Mouse (Mus musculus): ENCODE data around the gene Rab25. TPM values are rescaled to one million over a fixed set of nuclear protein-coding genes. Genes with fewer than 3 reads are reported as not detected.

Gene Rab25
- total and polyA plus RNA-seq, 3 experiments: 0.67 to 1.6 TPM; not detected in 1

GRCm38 (mm10) chr3:88575540-88575939 lies 27.4 kb upstream of the Rab25 start, which contains the start of gene Ssr2:
Gene Ssr2 (plus strand): TSS chr3:88575876.
- Histone ChIP-seq H3K9me3 (replicated peaks) (no peaks in the 10 kb centered on the region), H3K4me3 (ENCODE audit: low read depth, low read length) (no peak within 1 kb of the TSS), H3K36me3 (replicated peaks) (peaks cover 2% of the 10 kb centered on the region), H3K27me3 (ENCODE audit: insufficient read depth, low read length) (peaks cover 3% of the 10 kb centered on the region; the same call in 1 of the 2 replicates), H3K4me1 (ENCODE audit: insufficient read depth, low read depth, low read length) (peaks cover 14% of the 10 kb centered on the region)
- no peak for ATAC-seq (ENCODE audit: extremely low read depth, insufficient number of reproducible peaks, low FRiP score, poor library complexity, severe bottlenecking)
- DNase-seq (ENCODE audit: low spot score): no peak
- TF ChIP-seq POLR2AphosphoS5 (IDR thresholded peaks at IDR 0.05; ENCODE audit: insufficient replicate concordance, low read depth, low read length): no peak
- TF ChIP-seq CTCF (IDR thresholded peaks at IDR 0.05; ENCODE audit: low read depth, low read length): no peak
- TF ChIP-seq TAL1 (conservative IDR thresholded peaks at IDR 0.05; ENCODE audit: low read depth, low read length): no peak
- TF ChIP-seq GATA1 (IDR thresholded peaks at IDR 0.05; ENCODE audit: borderline replicate concordance, low read length): no peak
- no peak for TF ChIP-seq GATA2 (IDR thresholded peaks at IDR 0.05; ENCODE audit: borderline replicate concordance, low read depth, low read length)

DNA sequence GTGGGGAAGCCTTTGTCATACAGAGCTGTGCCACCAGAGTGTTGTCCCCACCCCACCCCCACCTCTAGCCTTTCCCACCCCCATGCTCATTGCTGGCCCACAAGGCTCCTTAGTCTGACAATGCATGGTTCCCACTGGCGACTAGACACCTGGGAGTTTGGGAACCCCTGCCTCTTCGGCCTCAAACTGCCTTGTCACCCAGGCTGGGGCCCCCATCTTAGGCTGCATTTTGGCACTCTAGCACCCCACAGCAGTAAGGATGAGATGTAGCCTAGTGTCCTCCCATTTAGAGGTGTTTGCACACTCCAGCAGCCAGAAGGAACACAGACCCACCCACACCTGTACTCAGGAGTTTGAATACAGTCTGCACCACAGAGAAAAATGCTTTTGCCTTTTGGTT lies 25.7 kb upstream of the Rab25 start:
- H3K36me3 ChIP-seq (replicated peaks): peaks cover 20% of the 10 kb centered on the region
- no peaks in the 10 kb centered on the region for H3K9me3 ChIP-seq (replicated peaks)
- DNase-seq (ENCODE audit: low spot score) (no peak), ATAC-seq (ENCODE audit: extremely low read depth, insufficient number of reproducible peaks, low FRiP score, poor library complexity, severe bottlenecking) (no peak)
- no peak overlapping the region for H3K4me3 ChIP-seq (ENCODE audit: low read depth, low read length)
- H3K4me1 ChIP-seq (ENCODE audit: insufficient read depth, low read depth, low read length): peaks cover 9% of the 10 kb centered on the region
- H3K27me3 ChIP-seq (ENCODE audit: insufficient read depth, low read length): peaks cover 3% of the 10 kb centered on the region; the same call in 1 of the 2 replicates
- TF ChIP-seq GATA2 (IDR thresholded peaks at IDR 0.05; ENCODE audit: borderline replicate concordance, low read depth, low read length) (no peak), TAL1 (conservative IDR thresholded peaks at IDR 0.05; ENCODE audit: low read depth, low read length) (no peak), GATA1 (IDR thresholded peaks at IDR 0.05; ENCODE audit: borderline replicate concordance, low read length) (no peak), CTCF (IDR thresholded peaks at IDR 0.05; ENCODE audit: low read depth, low read length) (no peak), POLR2AphosphoS5 (IDR thresholded peaks at IDR 0.05; ENCODE audit: insufficient replicate concordance, low read depth, low read length) (no peak)

DNA sequence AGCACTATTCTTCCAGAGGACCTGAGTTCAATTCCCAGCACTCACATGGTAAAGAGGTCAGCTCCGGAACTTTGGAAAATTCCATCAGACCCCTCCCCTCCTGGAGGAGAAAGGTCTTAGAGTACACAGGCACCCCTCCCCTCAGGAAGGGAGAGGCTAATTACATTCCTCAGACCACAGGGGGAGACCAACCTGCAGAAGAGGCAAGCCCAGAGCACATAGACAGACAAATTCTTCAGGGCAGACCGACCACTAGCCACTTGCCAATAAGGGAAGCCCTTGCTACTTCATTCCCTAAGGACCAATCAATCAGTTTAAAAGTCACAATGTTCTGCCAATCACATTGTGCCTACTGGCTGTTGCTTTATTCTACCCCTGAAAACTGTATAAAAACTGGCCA lies 24.7 kb upstream of the Rab25 start:
- Histone ChIP-seq H3K27me3 (ENCODE audit: insufficient read depth, low read length) (peaks cover 3% of the 10 kb centered on the region; the same call in 1 of the 2 replicates), H3K4me3 (ENCODE audit: low read depth, low read length) (no peak overlapping the region), H3K4me1 (ENCODE audit: insufficient read depth, low read depth, low read length) (peaks cover 13% of the 10 kb centered on the region), H3K36me3 (replicated peaks) (peaks cover 29% of the 10 kb centered on the region), H3K9me3 (replicated peaks) (no peaks in the 10 kb centered on the region)
- DNase-seq (ENCODE audit: low spot score): no peak
- no peak for ATAC-seq (ENCODE audit: extremely low read depth, insufficient number of reproducible peaks, low FRiP score, poor library complexity, severe bottlenecking)
- no peak for TF ChIP-seq GATA1 (IDR thresholded peaks at IDR 0.05; ENCODE audit: borderline replicate concordance, low read length)
- no peak for TF ChIP-seq GATA2 (IDR thresholded peaks at IDR 0.05; ENCODE audit: borderline replicate concordance, low read depth, low read length)
- TF ChIP-seq CTCF (IDR thresholded peaks at IDR 0.05; ENCODE audit: low read depth, low read length): no peak
- TF ChIP-seq TAL1 (conservative IDR thresholded peaks at IDR 0.05; ENCODE audit: low read depth, low read length): no peak
- TF ChIP-seq POLR2AphosphoS5 (IDR thresholded peaks at IDR 0.05; ENCODE audit: insufficient replicate concordance, low read depth, low read length): no peak

DNA sequence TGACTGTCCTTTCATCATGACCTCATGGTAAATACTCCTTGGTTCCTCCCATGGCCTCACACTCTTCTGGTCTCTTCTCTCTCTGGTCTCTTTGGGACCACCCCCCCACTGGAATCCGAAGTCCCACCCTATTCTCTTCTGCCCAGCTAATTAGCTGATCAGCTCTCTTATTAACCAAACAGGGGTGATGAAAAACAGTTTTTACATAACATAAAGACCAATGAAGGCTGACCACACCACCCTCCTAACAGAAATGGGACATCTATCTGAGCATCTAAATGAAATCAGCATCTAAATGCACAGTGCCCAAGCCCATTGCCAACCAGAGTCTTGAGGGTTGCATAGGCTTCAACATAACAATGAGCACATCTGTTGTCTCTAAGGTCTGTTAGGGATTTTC lies 23.8 kb upstream of the Rab25 start:
- Histone ChIP-seq H3K36me3 (replicated peaks) (peaks cover 38% of the 10 kb centered on the region), H3K27me3 (ENCODE audit: insufficient read depth, low read length) (peaks cover 3% of the 10 kb centered on the region; the same call in 1 of the 2 replicates), H3K4me3 (ENCODE audit: low read depth, low read length) (no peak overlapping the region), H3K4me1 (ENCODE audit: insufficient read depth, low read depth, low read length) (peaks cover 13% of the 10 kb centered on the region), H3K9me3 (replicated peaks) (no peaks in the 10 kb centered on the region)
- ATAC-seq (ENCODE audit: extremely low read depth, insufficient number of reproducible peaks, low FRiP score, poor library complexity, severe bottlenecking) (no peak), DNase-seq (ENCODE audit: low spot score) (no peak)
- TF ChIP-seq CTCF (IDR thresholded peaks at IDR 0.05; ENCODE audit: low read depth, low read length) (no peak), TAL1 (conservative IDR thresholded peaks at IDR 0.05; ENCODE audit: low read depth, low read length) (no peak), GATA2 (IDR thresholded peaks at IDR 0.05; ENCODE audit: borderline replicate concordance, low read depth, low read length) (no peak), POLR2AphosphoS5 (IDR thresholded peaks at IDR 0.05; ENCODE audit: insufficient replicate concordance, low read depth, low read length) (no peak), GATA1 (IDR thresholded peaks at IDR 0.05; ENCODE audit: borderline replicate concordance, low read length) (no peak)

- Histone ChIP-seq H3K27me3 (ENCODE audit: insufficient read depth, low read length) (peaks cover under 1% of the 10 kb centered on the region; the same call in 1 of the 2 replicates), H3K4me1 (ENCODE audit: insufficient read depth, low read depth, low read length) (peaks cover 15% of the 10 kb centered on the region; the same call in 1 of the 2 replicates), H3K9me3 (replicated peaks) (no peaks in the 10 kb centered on the region), H3K4me3 (ENCODE audit: low read depth, low read length) (no peak overlapping the region), H3K36me3 (replicated peaks) (peaks cover 53% of the 10 kb centered on the region)
- ATAC-seq (ENCODE audit: extremely low read depth, insufficient number of reproducible peaks, low FRiP score, poor library complexity, severe bottlenecking): no peak
- TF ChIP-seq CTCF (IDR thresholded peaks at IDR 0.05; ENCODE audit: low read depth, low read length) (no peak), TAL1 (conservative IDR thresholded peaks at IDR 0.05; ENCODE audit: low read depth, low read length) (no peak), GATA1 (IDR thresholded peaks at IDR 0.05; ENCODE audit: borderline replicate concordance, low read length) (no peak), GATA2 (IDR thresholded peaks at IDR 0.05; ENCODE audit: borderline replicate concordance, low read depth, low read length) (no peak), POLR2AphosphoS5 (IDR thresholded peaks at IDR 0.05; ENCODE audit: insufficient replicate concordance, low read depth, low read length) (no peak)
- DNase-seq (ENCODE audit: low spot score): no peak
These were observed 22.2 kb upstream of the Rab25 start for GRCm38 (mm10) chr3:88570341-88570740.

DNA sequence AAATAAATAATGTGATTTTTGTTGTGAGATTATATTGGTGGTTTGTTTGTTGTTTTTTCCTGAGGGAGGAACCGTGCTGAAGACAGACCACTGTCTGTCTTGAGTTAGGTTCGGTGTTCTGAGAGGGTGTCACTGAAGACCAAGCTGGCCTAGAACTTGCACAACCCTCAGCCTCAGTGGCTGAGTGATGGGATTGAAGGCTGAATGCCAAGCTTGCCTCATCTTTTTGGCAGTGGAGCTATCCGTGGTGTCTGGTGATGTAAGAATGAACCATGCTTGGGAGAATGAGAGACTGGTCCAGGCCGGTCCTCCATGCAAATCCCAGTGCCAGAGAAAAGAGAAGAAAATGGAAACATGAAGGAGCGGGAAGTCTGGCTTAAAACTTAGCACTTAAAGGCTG lies 21.6 kb upstream of the Rab25 start:
- peaks cover 17% of the 10 kb centered on the region; the same call in 1 of the 2 replicates for H3K4me1 ChIP-seq (ENCODE audit: insufficient read depth, low read depth, low read length)
- no peak for DNase-seq (ENCODE audit: low spot score)
- H3K9me3 ChIP-seq (replicated peaks): no peaks in the 10 kb centered on the region
- no peak for TF ChIP-seq GATA1 (IDR thresholded peaks at IDR 0.05; ENCODE audit: borderline replicate concordance, low read length)
- no peak for TF ChIP-seq POLR2AphosphoS5 (IDR thresholded peaks at IDR 0.05; ENCODE audit: insufficient replicate concordance, low read depth, low read length)
- TF ChIP-seq CTCF (IDR thresholded peaks at IDR 0.05; ENCODE audit: low read depth, low read length): no peak
- no peak for TF ChIP-seq GATA2 (IDR thresholded peaks at IDR 0.05; ENCODE audit: borderline replicate concordance, low read depth, low read length)
- no peak for TF ChIP-seq TAL1 (conservative IDR thresholded peaks at IDR 0.05; ENCODE audit: low read depth, low read length)
- H3K4me3 ChIP-seq (ENCODE audit: low read depth, low read length): no peak overlapping the region
- H3K27me3 ChIP-seq (ENCODE audit: insufficient read depth, low read length): no peaks in the 10 kb centered on the region; the same call in 1 of the 2 replicates
- peaks cover 59% of the 10 kb centered on the region for H3K36me3 ChIP-seq (replicated peaks)
- no peak for ATAC-seq (ENCODE audit: extremely low read depth, insufficient number of reproducible peaks, low FRiP score, poor library complexity, severe bottlenecking)
